Mouse (Mus musculus) cerebellum, adult 9-10 months (tissue): ENCODE results near the gene Tns3.
A peak's percentile ranks its signal among the peaks of the same experiment; 100 is the strongest.
"Not testable (repeated sequence)": the region's sequence is repeated elsewhere in the genome, so short reads cannot be mapped to it uniquely, and the experiment has no call there.

Experiments used
- DNase-seq: peaks from one replicate; pipeline ENCODE4 v3.0.0; 2022

The Tns3 gene

GRCm38 (mm10) chr11:8569232-8570028 is 94.9 kb downstream of the Tns3 start:
- DNase-seq = no peak

GRCm38 (mm10) chr11:8568829-8569228 is 95.5 kb downstream of the Tns3 start:
- no peak for DNase-seq

GRCm38 (mm10) chr11:8566250-8566853 is 98.0 kb downstream of the Tns3 start:
- no peak for DNase-seq

- no peak for DNase-seq
Measured at GRCm38 (mm10) chr11:8558761-8559282, 105.5 kb downstream of the Tns3 start.

- DNase-seq = no peak
Measured at GRCm38 (mm10) chr11:8558258-8558657, 106.1 kb downstream of the Tns3 start.

- no peak for DNase-seq
Measured at GRCm38 (mm10) chr11:8557006-8557405, 107.3 kb downstream of the Tns3 start.

GRCm38 (mm10) chr11:8551710-8552109 is 112.6 kb downstream of the Tns3 start:
- DNase-seq = no peak

GRCm38 (mm10) chr11:8547661-8548060 is 116.7 kb downstream of the Tns3 start:
- DNase-seq = no peak

GRCm38 (mm10) chr11:8545798-8546197 is 118.5 kb downstream of the Tns3 start:
- DNase-seq = no peak

GRCm38 (mm10) chr11:8544355-8544754 is 120.0 kb downstream of the Tns3 start:
- no peak for DNase-seq

GRCm38 (mm10) chr11:8541222-8541815 is 123.0 kb downstream of the Tns3 start:
- DNase-seq = no peak

GRCm38 (mm10) chr11:8539593-8540265 is 124.6 kb downstream of the Tns3 start:
- no peak for DNase-seq

GRCm38 (mm10) chr11:8537013-8537614 is 127.2 kb downstream of the Tns3 start:
- DNase-seq = no peak

- DNase-seq = peak; percentile 47
Measured at GRCm38 (mm10) chr11:8534893-8535292, 129.4 kb downstream of the Tns3 start.

- DNase-seq = not testable (repeated sequence)
Measured at GRCm38 (mm10) chr11:8532771-8533170, 131.6 kb downstream of the Tns3 start.

GRCm38 (mm10) chr11:8532112-8532747 is 132.1 kb downstream of the Tns3 start:
- DNase-seq = no peak

GRCm38 (mm10) chr11:8530506-8530905 is 133.8 kb downstream of the Tns3 start:
- no peak for DNase-seq

- DNase-seq = no peak
Measured at GRCm38 (mm10) chr11:8530036-8530435, 134.3 kb downstream of the Tns3 start.

- no peak for DNase-seq
Measured at GRCm38 (mm10) chr11:8525463-8526145, 138.7 kb downstream of the Tns3 start.

- DNase-seq = peak; percentile 86
Measured at GRCm38 (mm10) chr11:8523344-8524126, 140.8 kb downstream of the Tns3 start.
